Mouse (Mus musculus): ENCODE data around the gene 2310022B05Rik.

2310022B05Rik gene

GRCm38 (mm10) chr8:124608239-124608971, 54.8 kb downstream of the 2310022B05Rik start:
- no peak for DNase-seq (ENCODE audit: low spot score)

GRCm38 (mm10) chr8:124604066-124604465, 59.1 kb downstream of the 2310022B05Rik start:
- no peak for DNase-seq (ENCODE audit: low spot score)

DNA sequence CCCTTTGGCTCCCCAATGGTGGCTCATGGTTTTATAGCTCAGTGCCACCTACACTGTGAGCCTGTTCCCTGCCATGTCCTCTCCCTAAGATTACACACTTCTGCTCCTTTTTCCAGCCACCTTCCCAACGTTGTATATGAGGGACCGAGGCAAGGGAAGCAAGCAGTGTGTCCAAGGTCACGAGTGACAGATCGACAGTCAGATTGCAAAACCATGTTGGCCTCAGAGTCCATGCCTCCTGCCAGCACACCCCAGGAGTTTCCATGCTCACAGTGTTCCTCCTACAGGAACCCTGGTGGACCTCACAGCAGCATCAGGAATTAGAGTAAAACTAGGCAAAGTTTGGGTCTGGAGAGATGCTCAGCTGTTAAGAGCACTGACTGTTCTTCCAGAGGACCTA, 73.8 kb downstream of the 2310022B05Rik start:
- DNase-seq (ENCODE audit: low spot score) = no peak

DNA sequence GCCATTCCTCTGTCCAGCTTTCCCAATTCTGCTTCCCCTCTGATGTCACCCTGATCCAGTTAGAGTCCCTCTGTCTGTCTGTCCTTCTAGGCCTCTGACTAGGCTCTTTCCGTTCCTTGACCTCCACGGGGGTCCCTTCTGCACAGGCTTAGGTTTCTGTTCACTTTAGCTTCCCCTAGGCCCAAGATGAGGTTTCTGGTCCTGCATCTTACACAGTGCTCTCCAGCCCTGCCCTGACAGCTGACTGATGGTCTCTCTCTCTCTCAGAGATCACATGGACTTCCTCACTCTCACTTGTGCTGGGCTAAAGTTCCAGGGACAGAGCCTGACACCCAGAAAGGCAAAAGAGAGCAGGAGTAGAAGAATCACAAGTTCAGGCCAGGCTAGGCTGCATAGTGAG, 76.6 kb downstream of the 2310022B05Rik start:
- DNase-seq (ENCODE audit: low spot score) = no peak

Measured in MN1 (cell line).